Mouse (Mus musculus): ENCODE results near the gene Npcd. TPM values are rescaled to one million over a fixed set of nuclear protein-coding genes. Genes with fewer than 3 reads are reported as not detected.
A peak's percentile ranks its signal among the peaks of the same experiment; 100 is the strongest.
"Not testable (repeated sequence)": the region's sequence is repeated elsewhere in the genome, so short reads cannot be mapped to it uniquely, and the experiment has no call there.

Npcd gene
- total RNA-seq, 2 experiments from 2014 or later, result 9.7 to 19.7 TPM

- Histone ChIP-seq H3K4me3 (peak overlapping the region; percentile 38), H3K27ac (peak overlapping the region; percentile 76)
- intact Hi-C loops (cut with DNase I), result no loop called here
- peak; percentile 55 for TF ChIP-seq CTCF (IDR thresholded peaks at IDR 0.05)
- DNase-seq (ENCODE audit: extremely low spot score in 1 of 2, low spot score in 2 of 2), result peak; percentile 45 to 52
These were observed 5.5 kb downstream of the Npcd start for GRCm38 (mm10) chr15:79828366-79829035.

- DNase-seq (ENCODE audit: extremely low spot score in 1 of 2, low spot score in 2 of 2), result peak in 1 of 2 experiments; percentile 32
- intact Hi-C loops (cut with DNase I), result no loop called here
- no peak for TF ChIP-seq CTCF (IDR thresholded peaks at IDR 0.05)
- peak overlapping the region; percentile 38 for H3K4me3 ChIP-seq
- peak overlapping the region; percentile 76 for H3K27ac ChIP-seq
These were observed 6.2 kb downstream of the Npcd start for GRCm38 (mm10) chr15:79827778-79828210.

- H3K4me3 ChIP-seq, result peak overlapping the region; percentile 38; the same call in 1 of the 2 replicates
- no peak for DNase-seq (ENCODE audit: extremely low spot score in 1 of 2, low spot score in 2 of 2)
- intact Hi-C loops (cut with DNase I), result no loop called here
- H3K27ac ChIP-seq, result peak overlapping the region; percentile 76
- TF ChIP-seq CTCF (IDR thresholded peaks at IDR 0.05), result no peak
These were observed 6.8 kb downstream of the Npcd start for GRCm38 (mm10) chr15:79827061-79827777.

- peak overlapping the region; percentile 76 for H3K27ac ChIP-seq
- TF ChIP-seq CTCF (IDR thresholded peaks at IDR 0.05), result no peak
- no peak for DNase-seq (ENCODE audit: extremely low spot score in 1 of 2, low spot score in 2 of 2)
- intact Hi-C loops (cut with DNase I), result no loop called here
- no peak overlapping the region; the same call in 1 of the 2 replicates for H3K4me3 ChIP-seq
These were observed 7.7 kb downstream of the Npcd start for GRCm38 (mm10) chr15:79826221-79826935.

GRCm38 (mm10) chr15:79825146-79825825, 8.8 kb downstream of the Npcd start:
- intact Hi-C loops (cut with DNase I), result no loop called here

GRCm38 (mm10) chr15:79823588-79824280, 10.3 kb downstream of the Npcd start:
- no peak for TF ChIP-seq CTCF (IDR thresholded peaks at IDR 0.05)
- DNase-seq (ENCODE audit: extremely low spot score in 1 of 2, low spot score in 2 of 2), result peak; percentile 35 to 41
- intact Hi-C loops (cut with DNase I), result no loop called here
- H3K4me3 ChIP-seq, result no peak overlapping the region
- no peak overlapping the region for H3K27ac ChIP-seq

More at GRCm38 (mm10) chr15:79825146-79825825, 8.8 kb downstream of the Npcd start:
- DNase-seq (ENCODE audit: extremely low spot score in 1 of 2, low spot score in 2 of 2), result peak; percentile 30 to 33
- peak; percentile 63 for TF ChIP-seq CTCF (IDR thresholded peaks at IDR 0.05)
- H3K27ac ChIP-seq, result peak overlapping the region; percentile 37; the same call in 1 of the 2 replicates
- no peak overlapping the region for H3K4me3 ChIP-seq

GRCm38 (mm10) chr15:79822265-79823199, 11.5 kb downstream of the Npcd start:
- no peak for TF ChIP-seq CTCF (IDR thresholded peaks at IDR 0.05)
- intact Hi-C loops (cut with DNase I), result no loop called here
- DNase-seq (ENCODE audit: extremely low spot score in 1 of 2, low spot score in 2 of 2), result no peak
- Histone ChIP-seq H3K4me3 (no peak overlapping the region), H3K27ac (no peak overlapping the region)

- no peak for DNase-seq (ENCODE audit: extremely low spot score in 1 of 2, low spot score in 2 of 2)
- Histone ChIP-seq H3K4me3 (no peak overlapping the region), H3K27ac (no peak overlapping the region)
- peak; percentile 32 for TF ChIP-seq CTCF (IDR thresholded peaks at IDR 0.05)
- intact Hi-C loops (cut with DNase I), result no loop called here
These were observed 15.7 kb downstream of the Npcd start for GRCm38 (mm10) chr15:79818325-79818724.

- no peak for DNase-seq (ENCODE audit: extremely low spot score in 1 of 2, low spot score in 2 of 2)
- intact Hi-C loops (cut with DNase I), result no loop called here
- no peak overlapping the region for H3K27ac ChIP-seq
- TF ChIP-seq CTCF (IDR thresholded peaks at IDR 0.05), result no peak
- H3K4me3 ChIP-seq, result no peak overlapping the region
These were observed 20.3 kb downstream of the Npcd start for GRCm38 (mm10) chr15:79813666-79814258.

- DNase-seq (ENCODE audit: extremely low spot score in 1 of 2, low spot score in 2 of 2); H3K27ac ChIP-seq; intact Hi-C loops (cut with DNase I); H3K4me3 ChIP-seq: not testable (repeated sequence)
These were observed 21.2 kb downstream of the Npcd start for GRCm38 (mm10) chr15:79812840-79813239.
